Mouse (Mus musculus) kidney, adult 2 months (tissue): ENCODE data around the gene Glrp1. TPM values are rescaled to one million over a fixed set of nuclear protein-coding genes. Genes with fewer than 3 reads are reported as not detected.

Experiments used
- DNase-seq: peaks from one replicate; pipeline ENCODE4 v3.0.0; 2021
- H3K27ac ChIP-seq: fragments of 200-500 bp; 2 replicates; pipeline ENCODE4 v1.5.1; 2012; ENCODE audit warnings: low read depth, low read length, control low read depth, inconsistent platforms; ENCODE audit not compliant: insufficient read depth
- H3K27me3 ChIP-seq: fragments of 200-500 bp; replicated peaks from 2 replicates; pipeline ENCODE4 v1.6.1; 2012; ENCODE audit warnings: mild to moderate bottlenecking, moderate library complexity, low read length, inconsistent platforms; ENCODE audit not compliant: control insufficient read depth, insufficient read depth
- H3K36me3 ChIP-seq: fragments of 200-500 bp; 2 replicates; pipeline ENCODE4 v1.6.1; 2012; ENCODE audit warnings: mild to moderate bottlenecking, moderate library complexity, low read length, inconsistent platforms; ENCODE audit not compliant: control insufficient read depth, insufficient read depth
- H3K4me1 ChIP-seq: fragments of 200-500 bp; 2 replicates; pipeline ENCODE4 v1.6.1; 2011; ENCODE audit warnings: low read length; ENCODE audit not compliant: control insufficient read depth, insufficient read depth
- H3K4me3 ChIP-seq: fragments of 200-500 bp; 2 replicates; pipeline ENCODE4 v1.5.1; 2011; ENCODE audit warnings: mild to moderate bottlenecking, low read depth, low read length, control low read depth; ENCODE audit not compliant: insufficient read depth
- CTCF ChIP-seq: fragments of 200-500 bp; conservative IDR thresholded peaks from 2 replicates; pipeline ENCODE4 v1.5.1; 2011; ENCODE audit warnings: low read depth, mild to moderate bottlenecking, control low read depth, low read length, moderate library complexity, mixed read lengths; ENCODE audit not compliant: insufficient read depth, insufficient read length
- POLR2A ChIP-seq: fragments of 200-500 bp; IDR thresholded peaks from one replicate; pipeline ENCODE4 v1.6.1; 2011; ENCODE audit warnings: low read depth, low read length, control low read depth
- WGBS: fragments of 180-500 bp; shearing (Covaris S2); methylation state at CpG from one replicate; pipeline ENCODE4 v1.1.7; 2018; 5-methylcytosine and 5-hydroxymethylcytosine counted together
- polyA plus RNA-seq: library from polyadenylated mRNA; depleted of rRNA; stranded (reverse); fragments of >200 nt; gene quantifications from 2 replicates; pipeline ENCODE4 v1.2.3, GENCODE M21; 2012

Gene Glrp1
- polyA plus RNA-seq, 1 experiment = not detected

GRCm38 (mm10) chr1:88513613-88514012, 3.7 kb upstream of the Glrp1 start:
- 86% methylated on average over 5 of the region's 5 CpGs for WGBS
- Histone ChIP-seq H3K4me1 (no peaks in the 10 kb centered on the region), H3K27me3 (no peaks in the 10 kb centered on the region; the same call in 1 of the 2 replicates), H3K27ac (no peak overlapping the region), H3K36me3 (no peaks in the 10 kb centered on the region), H3K4me3 (no peak overlapping the region)
- DNase-seq = no peak
- no peak for TF ChIP-seq POLR2A
- TF ChIP-seq CTCF = no peak

GRCm38 (mm10) chr1:88507886-88508285, 2.0 kb downstream of the Glrp1 start:
- Histone ChIP-seq H3K36me3 (no peaks in the 10 kb centered on the region), H3K27me3 (no peaks in the 10 kb centered on the region), H3K4me1 (no peaks in the 10 kb centered on the region), H3K4me3 (no peak overlapping the region), H3K27ac (no peak overlapping the region)
- DNase-seq = no peak
- TF ChIP-seq CTCF (no peak), POLR2A (no peak)
- 57% methylated on average over 8 of the region's 8 CpGs for WGBS

- no peak overlapping the region for H3K27ac ChIP-seq
- no peak overlapping the region for H3K4me3 ChIP-seq
- H3K4me1 ChIP-seq = no peaks in the 10 kb centered on the region
- H3K27me3 ChIP-seq = no peaks in the 10 kb centered on the region
- DNase-seq = no peak
- H3K36me3 ChIP-seq = no peaks in the 10 kb centered on the region
- TF ChIP-seq CTCF = no peak
- no peak for TF ChIP-seq POLR2A
- WGBS = 69% methylated on average over 5 of the region's 5 CpGs
Measured at GRCm38 (mm10) chr1:88507214-88507613, 2.7 kb downstream of the Glrp1 start.

GRCm38 (mm10) chr1:88506412-88506811, 3.5 kb downstream of the Glrp1 start:
- TF ChIP-seq POLR2A = no peak
- no peak for TF ChIP-seq CTCF
- Histone ChIP-seq H3K36me3 (no peaks in the 10 kb centered on the region), H3K27me3 (no peaks in the 10 kb centered on the region), H3K27ac (no peak overlapping the region), H3K4me1 (no peaks in the 10 kb centered on the region), H3K4me3 (no peak overlapping the region)
- DNase-seq = no peak
- 86% methylated on average over 5 of the region's 5 CpGs for WGBS

GRCm38 (mm10) chr1:88505697-88506096, 4.2 kb downstream of the Glrp1 start:
- WGBS = 82% methylated on average over 6 of the region's 6 CpGs
- no peak overlapping the region for H3K4me3 ChIP-seq
- DNase-seq = no peak
- no peaks in the 10 kb centered on the region for H3K27me3 ChIP-seq
- no peaks in the 10 kb centered on the region for H3K4me1 ChIP-seq
- no peaks in the 10 kb centered on the region for H3K36me3 ChIP-seq
- no peak overlapping the region for H3K27ac ChIP-seq
- no peak for TF ChIP-seq POLR2A
- no peak for TF ChIP-seq CTCF

GRCm38 (mm10) chr1:88504531-88504945, 5.3 kb downstream of the Glrp1 start:
- H3K27me3 ChIP-seq = no peaks in the 10 kb centered on the region
- no peak for DNase-seq
- WGBS = 42% methylated on average over 7 of the region's 7 CpGs

GRCm38 (mm10) chr1:88502822-88503221, 7.0 kb downstream of the Glrp1 start:
- Histone ChIP-seq H3K27ac (no peak overlapping the region), H3K27me3 (no peaks in the 10 kb centered on the region), H3K4me1 (no peaks in the 10 kb centered on the region), H3K36me3 (no peaks in the 10 kb centered on the region), H3K4me3 (no peak overlapping the region)
- no peak for DNase-seq
- WGBS = 89% methylated on average over 1 of the region's 1 CpGs
- TF ChIP-seq POLR2A = no peak
- TF ChIP-seq CTCF = no peak

More at GRCm38 (mm10) chr1:88504531-88504945, 5.3 kb downstream of the Glrp1 start:
- Histone ChIP-seq H3K27ac (no peak overlapping the region), H3K36me3 (no peaks in the 10 kb centered on the region), H3K4me3 (no peak overlapping the region), H3K4me1 (no peaks in the 10 kb centered on the region)
- TF ChIP-seq POLR2A (no peak), CTCF (no peak)
